Mouse (Mus musculus) lung, postnatal 14 days (tissue): Measurements from ENCODE around the gene Smg1.
"Not testable (repeated sequence)": the region's sequence is repeated elsewhere in the genome, so short reads cannot be mapped to it uniquely, and the experiment has no call there.

Experiments
- DNase-seq: peaks from one replicate; pipeline ENCODE4 v3.0.0; 2021

Smg1 gene

GRCm38 (mm10) chr7:118248069-118248468 lies 4.6 kb upstream of the Smg1 start:
- peak; percentile 35 for DNase-seq

- no peak for DNase-seq
Observed at GRCm38 (mm10) chr7:118245260-118245659, 1.8 kb upstream of the Smg1 start.

GRCm38 (mm10) chr7:118242911-118243412 lies 508 bp downstream of the Smg1 start:
- DNase-seq: no peak

- no peak for DNase-seq
Observed at GRCm38 (mm10) chr7:118242309-118242708, 1.2 kb downstream of the Smg1 start.

- no peak for DNase-seq
Observed at GRCm38 (mm10) chr7:118240402-118240801, 3.1 kb downstream of the Smg1 start.

GRCm38 (mm10) chr7:118239996-118240395 lies 3.5 kb downstream of the Smg1 start:
- DNase-seq: no peak

- no peak for DNase-seq
Observed at GRCm38 (mm10) chr7:118236949-118237348, 6.5 kb downstream of the Smg1 start.

- DNase-seq: no peak
Observed at GRCm38 (mm10) chr7:118234236-118234635, 9.2 kb downstream of the Smg1 start.

- DNase-seq: no peak
Observed at GRCm38 (mm10) chr7:118232613-118233012, 10.9 kb downstream of the Smg1 start.

GRCm38 (mm10) chr7:118219777-118220176 lies 23.7 kb downstream of the Smg1 start:
- no peak for DNase-seq

- DNase-seq: no peak
Observed at GRCm38 (mm10) chr7:118206396-118206795, 37.1 kb downstream of the Smg1 start.

- no peak for DNase-seq
Observed at GRCm38 (mm10) chr7:118195756-118196155, 47.7 kb downstream of the Smg1 start.

- no peak for DNase-seq
Observed at GRCm38 (mm10) chr7:118185878-118186277, 57.6 kb downstream of the Smg1 start.

- DNase-seq: no peak
Observed at GRCm38 (mm10) chr7:118184604-118185003, 58.9 kb downstream of the Smg1 start.

GRCm38 (mm10) chr7:118181123-118181522 lies 62.3 kb downstream of the Smg1 start:
- DNase-seq: no peak

- no peak for DNase-seq
Observed at GRCm38 (mm10) chr7:118179782-118180181, 63.7 kb downstream of the Smg1 start.

- DNase-seq: no peak
Observed at GRCm38 (mm10) chr7:118175821-118176355, 67.6 kb downstream of the Smg1 start.

GRCm38 (mm10) chr7:118170125-118170524 lies 73.3 kb downstream of the Smg1 start:
- DNase-seq: not testable (repeated sequence)

- no peak for DNase-seq
Observed at GRCm38 (mm10) chr7:118163006-118163405, 80.5 kb downstream of the Smg1 start.

GRCm38 (mm10) chr7:118160121-118160520 lies 83.3 kb downstream of the Smg1 start:
- no peak for DNase-seq

GRCm38 (mm10) chr7:118156461-118156860 lies 87.0 kb downstream of the Smg1 start:
- no peak for DNase-seq

GRCm38 (mm10) chr7:118154150-118154549 lies 89.3 kb downstream of the Smg1 start:
- DNase-seq: no peak

GRCm38 (mm10) chr7:118143602-118144001 lies 99.9 kb downstream of the Smg1 start:
- no peak for DNase-seq

- no peak for DNase-seq
Observed at GRCm38 (mm10) chr7:118143123-118143522, 100.3 kb downstream of the Smg1 start.

GRCm38 (mm10) chr7:118141271-118141670 lies 102.2 kb downstream of the Smg1 start:
- no peak for DNase-seq
